Mouse (Mus musculus) intestine, postnatal 0 days (tissue): ENCODE results near the gene Zfp81. TPM values are rescaled to one million over a fixed set of nuclear protein-coding genes. Genes with fewer than 3 reads are reported as not detected.
"Not testable (repeated sequence)": the region's sequence is repeated elsewhere in the genome, so short reads cannot be mapped to it uniquely, and the experiment has no call there.

Experiments
- ATAC-seq: fragments of 200-750 bp; cut with Nextera tagmentation; 2 replicates; pipeline ENCODE4 v1.8.0; 2017; ENCODE audit warnings: mild to moderate bottlenecking, moderate TSS enrichment, moderate library complexity
- H3K27ac ChIP-seq: fragments of 300-500 bp; sonication (generic); 2 replicates; pipeline ENCODE4 v1.5.1; 2014; ENCODE audit warnings: mild to moderate bottlenecking, low read depth, low read length, moderate library complexity
- H3K27me3 ChIP-seq: fragments of 300-500 bp; sonication (generic); replicated peaks from 2 replicates; pipeline ENCODE4 v1.6.1; 2014; ENCODE audit warnings: low read length, mixed read lengths; ENCODE audit not compliant: control insufficient read depth, insufficient read depth
- H3K36me3 ChIP-seq: fragments of 300-500 bp; sonication (generic); 2 replicates; pipeline ENCODE4 v1.6.1; 2014; ENCODE audit warnings: mild to moderate bottlenecking, moderate library complexity; ENCODE audit not compliant: control insufficient read depth, insufficient read depth
- H3K4me1 ChIP-seq: fragments of 300-500 bp; sonication (generic); replicated peaks from 2 replicates; pipeline ENCODE4 v1.6.1; 2014; ENCODE audit warnings: antibody characterized with exemption, low read length, mixed read lengths; ENCODE audit not compliant: control insufficient read depth, insufficient read depth
- H3K4me2 ChIP-seq: fragments of 300-500 bp; sonication (generic); replicated peaks from 2 replicates; pipeline ENCODE4 v1.6.1; 2014; ENCODE audit warnings: low read depth, mild to moderate bottlenecking, moderate library complexity
- H3K4me3 ChIP-seq: fragments of 300-500 bp; sonication (generic); 2 replicates; pipeline ENCODE4 v1.5.1; 2014; ENCODE audit warnings: low read depth, low read length
- H3K9ac ChIP-seq: fragments of 300-500 bp; sonication (generic); 2 replicates; pipeline ENCODE4 v1.6.1; 2014; ENCODE audit warnings: mild to moderate bottlenecking, low read depth, low read length
- H3K9me3 ChIP-seq: fragments of 300-500 bp; sonication (generic); 2 replicates; pipeline ENCODE4 v1.6.1; 2016; ENCODE audit warnings: mixed run types; ENCODE audit not compliant: control insufficient read depth
- CTCF ChIP-seq: sonication (generic); IDR thresholded peaks from 2 replicates; pipeline ENCODE4 v1.5.1; 2016; ENCODE audit warnings: low read depth, mild to moderate bottlenecking, control low read depth, antibody characterized with exemption, moderate library complexity
- WGBS: fragments of 180-500 bp; shearing (Covaris S2); extraction: QIAGEN DNeasy Blood & Tissue Kit; methylation state at CpG from one replicate; pipeline ENCODE4 v1.1.7; 2014; 5-methylcytosine and 5-hydroxymethylcytosine counted together
- polyA plus RNA-seq: library from polyadenylated mRNA; unstranded; fragments of >200 nt; fragmentation: Nextera tagmentation; extraction: Ambion mirVana; gene quantifications from 2 replicates; pipeline ENCODE4 v1.2.1, GENCODE M21; 2015

Gene Zfp81
- polyA plus RNA-seq = 2.6 and 3.0 TPM in 2 replicates

DNA sequence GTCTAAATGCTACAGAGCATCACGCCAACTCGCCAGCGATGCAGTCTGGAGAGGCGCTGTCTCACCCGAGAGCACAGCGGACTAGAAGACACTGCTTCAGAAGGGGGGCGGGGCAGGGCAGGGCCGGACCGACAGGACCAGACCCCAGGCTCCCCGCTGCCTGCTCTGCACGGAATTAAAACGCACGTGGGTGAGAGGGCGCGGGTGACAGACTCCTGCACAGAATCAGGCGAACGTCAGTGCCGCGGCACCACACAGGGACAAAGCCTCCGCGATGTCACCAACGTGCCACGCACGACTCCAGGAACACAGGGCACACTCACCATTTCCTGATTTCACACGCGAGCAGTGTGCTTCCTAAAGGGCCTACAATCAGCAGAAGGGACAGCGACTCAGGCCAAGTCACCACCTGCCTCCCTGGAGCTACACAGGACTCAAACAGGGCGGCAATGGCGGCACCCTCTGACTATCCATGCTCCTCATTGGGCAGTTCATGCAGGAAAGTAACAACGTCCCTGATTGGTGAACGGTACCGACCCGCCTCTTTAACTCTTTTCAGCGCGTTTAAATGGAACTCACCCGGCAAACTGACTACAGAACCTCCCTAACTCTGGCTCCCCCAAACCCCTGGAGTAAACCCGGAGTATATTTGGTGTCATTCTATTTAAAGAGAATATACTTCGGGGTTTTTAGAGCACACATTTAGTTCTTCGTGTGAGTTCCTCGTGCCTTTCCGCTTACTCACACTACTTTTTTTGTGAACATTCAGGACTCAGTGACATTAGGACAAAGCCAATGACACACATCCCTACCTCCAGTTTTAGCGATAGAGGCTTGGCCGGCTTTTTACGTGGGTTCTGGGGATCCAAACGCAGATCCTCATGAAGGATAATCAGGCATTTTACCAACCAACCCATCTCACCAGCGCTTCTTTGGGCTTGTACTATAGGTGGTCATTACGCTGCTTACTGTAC lies at the start of gene Zfp81:
Zfp81 (minus strand) TSS at position 468 of the 974 bp plus-strand sequence.
- H3K4me3 ChIP-seq = peak within 1 kb of the TSS; percentile 96
- no peaks in the 10 kb centered on the region for H3K36me3 ChIP-seq
- peak; percentile 39; the same call in 1 of the 2 replicates for TF ChIP-seq CTCF
- no peaks in the 10 kb centered on the region for H3K9me3 ChIP-seq
- 4% methylated on average over 47 of the region's 47 CpGs for WGBS
- peak; percentile 100 for ATAC-seq
- H3K4me1 ChIP-seq = no peaks in the 10 kb centered on the region
- H3K27me3 ChIP-seq = no peaks in the 10 kb centered on the region
- H3K9ac ChIP-seq = peak within 1 kb of the TSS; percentile 85
- H3K27ac ChIP-seq = peak within 1 kb of the TSS; percentile 70; the same call in 1 of the 2 replicates
- H3K4me2 ChIP-seq = peak within 1 kb of the TSS; percentile 81

DNA sequence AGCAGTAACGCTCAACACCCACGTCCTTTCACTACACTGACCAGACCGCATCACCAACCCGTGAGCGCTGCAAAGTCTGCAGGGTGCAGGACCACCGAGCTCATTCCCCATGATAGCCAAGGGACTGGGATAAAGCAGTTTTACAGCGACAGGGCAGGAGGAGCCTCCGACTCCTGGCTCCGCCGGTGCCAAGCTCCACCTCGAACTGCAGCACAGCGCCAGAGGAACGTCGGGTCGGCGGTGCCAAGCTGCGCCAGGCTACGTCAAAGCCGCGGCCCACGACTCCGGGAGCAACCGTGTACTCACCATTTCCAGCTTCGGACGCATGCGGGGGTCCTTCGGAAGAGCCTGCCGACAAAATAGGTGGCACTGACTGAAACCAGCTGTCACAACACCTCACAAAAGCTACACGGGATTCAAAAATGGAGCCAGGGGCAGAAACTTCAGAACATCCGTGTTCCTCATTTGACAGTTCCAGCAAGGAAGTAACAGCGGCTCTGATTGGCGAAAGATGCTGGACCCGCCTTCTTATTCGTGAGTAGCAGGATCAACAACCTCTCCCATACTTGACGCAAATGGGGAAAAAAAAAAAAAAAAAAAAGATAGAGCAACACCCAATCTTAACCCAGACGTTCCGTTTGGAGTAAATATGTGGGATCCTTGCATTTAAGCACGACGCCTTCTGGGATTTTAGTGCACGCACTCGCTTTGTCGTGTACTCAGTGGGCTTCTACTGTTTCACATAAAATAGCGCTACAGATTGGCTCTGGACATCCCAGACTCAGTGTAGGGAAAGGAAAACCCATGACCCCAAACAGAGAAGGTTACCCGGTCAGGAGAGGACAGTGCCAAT lies 35.7 kb upstream of the Zfp81 start, which contains the start of gene Zfp101:
Zfp101 (minus strand) TSS at position 460 of the 853 bp plus-strand sequence.
- Histone ChIP-seq H3K27me3 (no peaks in the 10 kb centered on the region), H3K4me2 (peak within 1 kb of the TSS; percentile 75), H3K9me3 (no peaks in the 10 kb centered on the region), H3K27ac (peak within 1 kb of the TSS; percentile 47), H3K9ac (peak within 1 kb of the TSS; percentile 70), H3K4me1 (no peaks in the 10 kb centered on the region), H3K4me3 (peak within 1 kb of the TSS; percentile 90), H3K36me3 (no peaks in the 10 kb centered on the region)
- WGBS = under 1% methylated on average over 44 of the region's 44 CpGs
- peak; percentile 98 for ATAC-seq
- TF ChIP-seq CTCF = no peak

DNA sequence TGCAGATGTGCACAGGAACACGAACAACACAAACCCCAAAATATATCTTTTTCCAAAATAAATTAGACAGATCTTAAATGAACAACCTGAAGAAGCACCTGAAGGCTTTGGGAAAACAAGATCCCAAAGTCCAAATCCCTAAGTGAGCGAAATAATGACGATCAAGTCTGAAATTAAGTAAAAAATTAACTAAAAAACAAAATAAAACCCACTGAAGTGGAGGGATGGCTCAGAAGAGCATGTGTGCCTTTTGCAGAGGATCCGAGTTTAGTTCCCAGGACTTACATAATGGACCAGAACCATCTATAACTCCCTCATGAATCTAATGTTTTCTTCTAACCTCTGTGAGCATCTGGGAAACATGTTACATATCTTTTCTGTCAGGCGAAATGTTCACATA lies 33.6 kb upstream of the Zfp81 start:
- Histone ChIP-seq H3K4me2 (no peak overlapping the region), H3K4me3 (no peak overlapping the region), H3K9ac (no peak overlapping the region), H3K4me1 (no peaks in the 10 kb centered on the region), H3K36me3 (no peaks in the 10 kb centered on the region), H3K27me3 (no peaks in the 10 kb centered on the region), H3K9me3 (no peaks in the 10 kb centered on the region), H3K27ac (no peak overlapping the region)
- no peak for ATAC-seq
- TF ChIP-seq CTCF = no peak
- 93% methylated on average over 5 of the region's 5 CpGs for WGBS

DNA sequence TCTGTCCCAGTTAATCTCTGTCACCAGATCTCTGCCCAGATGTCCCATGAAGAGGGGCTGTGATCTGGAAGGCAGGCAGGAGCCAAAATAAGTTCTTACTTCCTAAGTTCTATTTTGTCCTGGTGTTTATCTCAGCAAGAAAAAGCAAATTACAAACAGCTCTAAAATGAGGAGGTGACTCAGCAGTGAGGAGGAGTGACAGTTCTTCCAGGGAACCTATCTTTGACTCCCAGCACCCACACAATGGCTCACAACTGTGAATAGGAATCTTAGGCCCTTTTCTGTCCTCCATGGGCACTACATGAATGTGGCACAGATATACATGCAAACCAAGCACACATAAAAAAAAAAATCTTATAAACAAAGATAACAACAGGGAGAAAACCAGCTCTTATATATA lies 27.0 kb upstream of the Zfp81 start:
- Histone ChIP-seq H3K4me1 (no peaks in the 10 kb centered on the region), H3K36me3 (peaks cover 35% of the 10 kb centered on the region), H3K4me2 (no peak overlapping the region), H3K9me3 (no peaks in the 10 kb centered on the region), H3K4me3 (no peak overlapping the region), H3K27me3 (no peaks in the 10 kb centered on the region), H3K27ac (no peak overlapping the region), H3K9ac (no peak overlapping the region)
- no peak for TF ChIP-seq CTCF
- ATAC-seq = no peak

DNA sequence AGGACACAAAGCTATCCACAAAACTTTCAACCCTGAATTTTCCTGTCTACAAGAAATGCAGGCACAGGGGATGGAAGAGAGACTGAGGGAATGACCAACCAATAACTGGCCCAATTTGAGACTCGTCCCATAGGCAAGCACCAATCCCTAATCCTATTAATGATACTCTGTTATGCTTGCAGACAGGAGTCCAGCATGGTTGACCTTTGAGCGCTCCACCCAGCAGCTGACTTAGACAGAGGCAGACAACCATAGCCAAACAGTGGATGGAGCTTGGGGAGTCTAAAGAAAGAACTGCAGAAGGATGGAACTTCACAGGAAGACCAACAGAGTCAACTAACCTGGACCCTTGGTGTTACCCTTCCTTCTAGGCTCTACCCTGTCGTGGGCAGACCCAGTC lies 14.1 kb upstream of the Zfp81 start:
- Histone ChIP-seq H3K9ac (no peak overlapping the region), H3K4me2 (no peak overlapping the region), H3K9me3 (no peaks in the 10 kb centered on the region), H3K4me1 (no peaks in the 10 kb centered on the region), H3K36me3 (no peaks in the 10 kb centered on the region), H3K27me3 (no peaks in the 10 kb centered on the region), H3K4me3 (no peak overlapping the region), H3K27ac (no peak overlapping the region)
- 77% methylated on average over 3 of the region's 3 CpGs for WGBS
- no peak for TF ChIP-seq CTCF
- ATAC-seq = no peak

DNA sequence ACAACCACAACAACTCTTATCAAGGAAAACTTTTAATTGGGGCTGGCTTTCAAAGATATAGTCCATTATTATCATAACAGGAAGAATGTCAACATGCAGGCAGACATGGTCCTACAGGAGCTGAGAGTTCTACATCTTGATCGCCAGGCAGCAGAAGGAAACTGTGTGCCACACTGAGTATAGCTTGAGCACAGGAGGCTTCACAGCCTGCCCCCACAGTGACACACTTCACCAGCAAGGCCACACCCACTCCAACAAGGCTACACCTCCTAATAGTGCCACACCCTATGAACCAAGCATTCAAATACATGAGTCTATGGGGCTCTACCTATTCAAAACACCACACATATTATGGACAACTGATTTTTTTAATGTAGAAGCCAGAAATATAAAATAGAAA lies 5.7 kb downstream of the Zfp81 start:
- H3K4me2 ChIP-seq = no peak overlapping the region
- H3K9me3 ChIP-seq = peaks cover 9% of the 10 kb centered on the region
- H3K4me1 ChIP-seq = no peaks in the 10 kb centered on the region
- H3K27ac ChIP-seq = no peak overlapping the region
- WGBS = 93% methylated on average over 1 of the region's 1 CpGs
- no peak overlapping the region for H3K4me3 ChIP-seq
- H3K36me3 ChIP-seq = peaks cover 4% of the 10 kb centered on the region; the same call in 1 of the 2 replicates
- no peaks in the 10 kb centered on the region for H3K27me3 ChIP-seq
- no peak for TF ChIP-seq CTCF
- no peak overlapping the region for H3K9ac ChIP-seq
- ATAC-seq = no peak

DNA sequence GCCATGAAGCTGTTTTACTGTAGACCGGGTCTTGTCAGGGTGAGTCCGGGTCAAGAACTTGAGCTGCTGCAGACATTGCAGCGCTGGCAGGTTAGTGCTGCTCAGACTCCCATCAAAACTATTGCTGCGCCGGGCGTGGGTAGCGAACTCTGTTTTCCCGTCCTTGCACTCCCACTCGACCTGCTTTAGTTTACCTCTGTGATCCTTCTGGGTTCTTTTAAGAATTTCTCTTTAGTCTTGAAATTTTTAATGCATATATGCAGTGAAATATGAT lies 68.9 kb downstream of the Zfp81 start:
- H3K4me2 ChIP-seq = peak overlapping the region; percentile 17; the same call in 1 of the 2 replicates
- H3K4me3 ChIP-seq, H3K27ac ChIP-seq, H3K9me3 ChIP-seq, H3K4me1 ChIP-seq, H3K27me3 ChIP-seq, H3K36me3 ChIP-seq, ATAC-seq, H3K9ac ChIP-seq: not testable (repeated sequence)
- no CpG with 5 or more reads among the region's 9 CpGs for WGBS

DNA sequence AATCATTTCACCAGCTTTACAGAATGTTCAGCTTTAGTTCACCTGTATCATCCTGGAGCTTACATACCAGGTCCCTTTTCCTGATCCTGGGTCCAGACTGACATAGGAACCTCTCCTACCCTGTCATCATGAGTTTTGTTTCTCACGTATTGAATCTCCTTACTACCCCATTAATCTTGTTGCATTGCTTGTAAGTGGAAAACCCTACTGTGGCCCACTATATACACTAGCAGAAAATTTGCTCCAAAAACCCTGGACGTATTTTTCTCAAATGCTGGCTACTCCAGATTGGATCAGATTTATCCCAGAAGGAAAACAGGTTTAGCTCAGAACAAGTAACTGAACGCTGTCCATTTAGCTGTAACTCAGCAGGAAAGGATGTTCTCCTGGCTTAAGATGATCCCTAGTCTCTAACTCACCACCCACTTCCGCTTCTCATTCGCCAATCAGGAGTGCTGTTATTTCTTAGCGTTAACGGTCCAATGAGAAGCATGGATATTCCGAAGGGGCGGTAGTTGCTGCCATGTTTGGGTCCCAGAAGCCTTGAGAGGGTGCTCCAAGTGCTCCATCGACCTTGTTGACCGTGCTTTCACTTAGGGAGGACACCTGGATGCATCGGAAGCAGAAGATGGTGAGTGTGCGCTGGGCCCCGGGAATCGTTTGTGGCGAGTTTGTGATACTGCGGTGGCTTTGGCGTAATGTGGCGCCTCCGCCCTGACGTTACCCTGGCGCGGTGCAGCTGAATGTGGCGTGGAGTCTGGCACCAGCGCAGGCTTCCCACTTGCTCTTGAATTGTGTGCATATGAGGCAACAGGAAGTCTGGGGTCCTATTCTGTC lies 69.4 kb downstream of the Zfp81 start, which contains the start of gene Zfp955b:
Zfp955b (plus strand) TSS at position 506 of the 837 bp plus-strand sequence.
- H3K9me3 ChIP-seq, H3K9ac ChIP-seq, H3K4me3 ChIP-seq, H3K4me1 ChIP-seq, H3K27me3 ChIP-seq, H3K36me3 ChIP-seq, H3K27ac ChIP-seq: not testable (repeated sequence)
- peak within 1 kb of the TSS; percentile 17; the same call in 1 of the 2 replicates for H3K4me2 ChIP-seq
- no CpG with 5 or more reads among the region's 25 CpGs for WGBS
- ATAC-seq = peak; percentile 99
